Mouse (Mus musculus) lung, embryonic 16.5 days (tissue): ENCODE data around the gene Ciart. TPM values are rescaled to one million over a fixed set of nuclear protein-coding genes. Genes with fewer than 3 reads are reported as not detected.

Experiments
- ATAC-seq: fragments of 200-750 bp; cut with Nextera tagmentation; 2 replicates; pipeline ENCODE4 v1.8.0; 2017; ENCODE audit warnings: low read depth, mild to moderate bottlenecking, moderate library complexity
- H3K27ac ChIP-seq: fragments of 300-500 bp; sonication (generic); 2 replicates; pipeline ENCODE4 v1.5.1; 2014; ENCODE audit warnings: mild to moderate bottlenecking, control low read depth, low read length
- H3K27me3 ChIP-seq: fragments of 300-500 bp; sonication (generic); 2 replicates; pipeline ENCODE4 v1.6.1; 2014; ENCODE audit warnings: low read depth, low read length, mixed read lengths; ENCODE audit not compliant: control insufficient read depth, insufficient read depth
- H3K36me3 ChIP-seq: fragments of 300-500 bp; sonication (generic); 2 replicates; pipeline ENCODE4 v1.6.1; 2014; ENCODE audit warnings: low read length; ENCODE audit not compliant: control insufficient read depth, insufficient read depth
- H3K4me1 ChIP-seq: fragments of 300-500 bp; sonication (generic); replicated peaks from 2 replicates; pipeline ENCODE4 v1.6.1; 2014; ENCODE audit warnings: low read length, mixed read lengths; ENCODE audit not compliant: control insufficient read depth, insufficient read depth
- H3K4me2 ChIP-seq: fragments of 300-500 bp; sonication (generic); 2 replicates; pipeline ENCODE4 v1.6.1; 2014; ENCODE audit warnings: low read depth, low read length, control low read depth
- H3K4me3 ChIP-seq: fragments of 300-500 bp; sonication (generic); 2 replicates; pipeline ENCODE4 v1.5.1; 2014; ENCODE audit warnings: mild to moderate bottlenecking, low read length, control low read depth
- H3K9ac ChIP-seq: fragments of 300-500 bp; sonication (generic); 2 replicates; pipeline ENCODE4 v1.6.1; 2014; ENCODE audit warnings: low read length, control low read depth
- H3K9me3 ChIP-seq: fragments of 300-500 bp; sonication (generic); 2 replicates; pipeline ENCODE4 v1.6.1; 2016; ENCODE audit warnings: low read length; ENCODE audit not compliant: control insufficient read depth
- WGBS: fragments of 180-500 bp; shearing (Covaris S2); extraction: QIAGEN DNeasy Blood & Tissue Kit; methylation state at CpG from one replicate; pipeline ENCODE4 v1.1.7; 2014; 5-methylcytosine and 5-hydroxymethylcytosine counted together
- polyA plus RNA-seq: library from polyadenylated mRNA; unstranded; fragments of >200 nt; fragmentation: Nextera tagmentation; extraction: Ambion mirVana; gene quantifications from 2 replicates; pipeline ENCODE4 v1.2.1, GENCODE M21; 2015

Ciart gene
- polyA plus RNA-seq, 1 experiment from 2014 or later, result 5.1 TPM

DNA sequence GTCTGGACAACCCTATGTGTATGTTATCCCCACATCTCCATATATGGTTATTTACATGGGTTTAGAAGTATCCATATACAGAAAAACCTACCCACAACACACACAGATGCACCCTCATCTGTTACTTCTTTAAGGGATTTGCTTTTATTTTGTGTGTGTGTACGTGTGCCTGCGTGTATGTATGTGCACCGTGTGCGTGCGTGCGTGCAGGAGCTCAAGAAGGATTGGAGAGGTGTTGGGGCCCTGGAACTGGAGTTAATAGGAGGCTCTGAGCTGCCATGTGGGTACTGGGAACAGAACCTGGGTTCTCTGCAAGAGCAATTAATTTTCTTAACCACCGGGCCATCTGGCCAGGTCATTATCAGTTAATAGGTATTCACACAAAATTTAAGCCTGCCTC lies 10.0 kb downstream of the Ciart start:
- Histone ChIP-seq H3K4me2 (peak overlapping the region; percentile 74), H3K27me3 (no peaks in the 10 kb centered on the region), H3K9me3 (no peaks in the 10 kb centered on the region), H3K9ac (peak overlapping the region; percentile 78), H3K36me3 (peaks cover 12% of the 10 kb centered on the region), H3K27ac (no peak overlapping the region), H3K4me1 (peaks cover 10% of the 10 kb centered on the region), H3K4me3 (peak overlapping the region; percentile 80)
- WGBS, result 63% methylated on average over 7 of the region's 7 CpGs
- no peak for ATAC-seq

DNA sequence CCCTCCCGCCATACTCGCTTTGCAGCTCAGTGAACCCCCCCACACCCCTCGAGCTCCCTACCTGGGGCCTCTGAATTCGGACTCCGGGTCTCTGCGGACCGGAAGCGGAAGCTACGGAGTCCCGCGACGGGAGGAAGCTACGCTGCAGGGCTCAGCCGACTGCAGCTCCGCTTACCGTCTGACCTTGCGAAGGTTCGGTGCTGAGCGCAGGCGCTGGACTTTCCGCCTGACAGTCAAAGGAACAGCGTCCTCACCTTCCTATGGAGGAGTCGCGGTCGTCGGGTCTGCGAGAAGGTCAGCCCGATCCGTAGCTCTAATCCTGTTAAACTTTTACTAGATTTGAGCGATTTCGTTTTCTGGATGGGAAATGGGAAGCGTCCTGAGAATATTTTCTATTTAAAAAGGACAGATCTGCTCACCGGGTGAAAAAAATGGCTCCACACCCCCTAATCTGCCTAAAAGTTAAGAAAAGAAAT lies 10.6 kb downstream of the Ciart start, which contains the start of gene Mrps21:
TSS of gene Mrps21 (minus strand) at position 128 of the 476 bp plus-strand sequence.
- Histone ChIP-seq H3K4me3 (peak within 1 kb of the TSS; percentile 80), H3K36me3 (peaks cover 14% of the 10 kb centered on the region), H3K9me3 (no peaks in the 10 kb centered on the region), H3K4me1 (peaks cover 10% of the 10 kb centered on the region), H3K4me2 (peak within 1 kb of the TSS; percentile 74), H3K9ac (peak within 1 kb of the TSS; percentile 78), H3K27me3 (no peaks in the 10 kb centered on the region), H3K27ac (peak within 1 kb of the TSS; percentile 81)
- under 1% methylated on average over 33 of the region's 33 CpGs for WGBS
- peak; percentile 98 for ATAC-seq

DNA sequence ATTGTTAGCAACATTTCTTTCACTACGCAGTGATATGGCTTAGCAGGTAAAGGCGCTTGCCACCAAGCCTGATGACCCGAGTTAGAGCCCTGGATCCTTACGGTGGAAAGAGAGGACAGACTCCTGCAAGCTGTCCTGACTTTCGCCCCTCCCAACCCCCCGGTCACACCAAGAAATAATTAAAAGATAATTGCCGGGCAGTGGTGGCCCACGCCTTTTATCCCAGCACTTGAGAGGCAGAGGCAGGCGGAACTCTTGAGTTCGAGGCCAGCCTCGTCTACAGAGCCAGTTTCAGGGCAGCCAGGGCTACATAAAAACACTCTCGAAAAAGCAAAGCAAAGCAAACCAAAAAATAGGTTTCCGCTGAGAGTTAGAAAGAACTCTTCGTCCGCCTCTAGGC lies 11.1 kb downstream of the Ciart start:
- peak overlapping the region; percentile 80 for H3K4me3 ChIP-seq
- WGBS, result 3% methylated on average over 15 of the region's 15 CpGs
- H3K36me3 ChIP-seq, result peaks cover 14% of the 10 kb centered on the region
- H3K4me2 ChIP-seq, result peak overlapping the region; percentile 74
- H3K9me3 ChIP-seq, result no peaks in the 10 kb centered on the region
- H3K9ac ChIP-seq, result peak overlapping the region; percentile 78
- H3K27me3 ChIP-seq, result no peaks in the 10 kb centered on the region
- H3K27ac ChIP-seq, result peak overlapping the region; percentile 81
- ATAC-seq, result peak; percentile 26; the same call in 1 of the 2 replicates
- peaks cover 10% of the 10 kb centered on the region for H3K4me1 ChIP-seq

DNA sequence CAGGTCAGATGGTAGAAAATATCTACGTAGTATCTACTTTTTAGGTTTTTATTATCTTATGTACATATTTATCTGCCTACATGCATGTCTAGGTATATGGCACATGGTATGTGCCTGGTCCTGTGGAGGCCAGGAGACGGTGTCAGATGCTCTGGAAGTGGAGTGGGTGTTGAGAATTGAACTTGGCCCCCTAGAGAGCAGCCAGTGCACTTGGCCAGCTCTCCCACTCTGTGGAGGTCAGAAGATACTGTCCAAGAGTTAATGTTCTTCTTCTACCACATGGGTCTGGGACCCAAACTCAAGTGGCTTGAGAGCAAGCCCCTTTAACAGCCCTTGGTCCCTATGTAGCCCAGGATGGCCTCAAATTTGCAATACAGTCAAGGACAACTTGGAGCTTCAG lies 14.6 kb downstream of the Ciart start:
- Histone ChIP-seq H3K4me3 (no peak overlapping the region), H3K4me1 (peaks cover 9% of the 10 kb centered on the region), H3K9ac (no peak overlapping the region), H3K4me2 (no peak overlapping the region), H3K9me3 (no peaks in the 10 kb centered on the region), H3K36me3 (peaks cover 28% of the 10 kb centered on the region), H3K27me3 (no peaks in the 10 kb centered on the region), H3K27ac (no peak overlapping the region)
- no peak for ATAC-seq
- WGBS, result 91% methylated on average over 2 of the region's 2 CpGs

DNA sequence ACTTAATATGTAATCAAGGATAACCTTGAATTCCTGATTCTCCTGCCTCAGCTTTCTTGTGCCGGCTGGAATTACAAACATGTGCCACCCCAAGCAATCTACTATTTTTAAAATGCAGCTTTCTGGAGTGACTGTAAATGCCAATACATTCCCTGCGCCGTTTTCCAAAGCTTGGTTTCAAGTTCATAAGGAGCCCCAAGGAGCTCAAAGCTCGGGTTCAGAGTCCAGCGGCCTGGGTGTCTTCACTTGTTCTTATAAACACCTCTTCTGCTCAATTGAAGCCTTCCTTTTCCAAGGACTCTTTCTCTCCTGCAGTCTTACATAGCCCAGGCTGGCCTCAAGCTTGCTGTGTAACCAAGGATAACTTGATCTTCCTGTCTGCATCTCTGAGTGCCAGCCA lies 16.0 kb downstream of the Ciart start:
- H3K27ac ChIP-seq, result no peak overlapping the region
- no peak overlapping the region for H3K4me2 ChIP-seq
- no peaks in the 10 kb centered on the region for H3K9me3 ChIP-seq
- WGBS, result 85% methylated on average over 5 of the region's 5 CpGs
- H3K36me3 ChIP-seq, result peaks cover 28% of the 10 kb centered on the region
- peaks cover 4% of the 10 kb centered on the region for H3K4me1 ChIP-seq
- H3K27me3 ChIP-seq, result no peaks in the 10 kb centered on the region
- H3K9ac ChIP-seq, result no peak overlapping the region
- no peak for ATAC-seq
- H3K4me3 ChIP-seq, result no peak overlapping the region

DNA sequence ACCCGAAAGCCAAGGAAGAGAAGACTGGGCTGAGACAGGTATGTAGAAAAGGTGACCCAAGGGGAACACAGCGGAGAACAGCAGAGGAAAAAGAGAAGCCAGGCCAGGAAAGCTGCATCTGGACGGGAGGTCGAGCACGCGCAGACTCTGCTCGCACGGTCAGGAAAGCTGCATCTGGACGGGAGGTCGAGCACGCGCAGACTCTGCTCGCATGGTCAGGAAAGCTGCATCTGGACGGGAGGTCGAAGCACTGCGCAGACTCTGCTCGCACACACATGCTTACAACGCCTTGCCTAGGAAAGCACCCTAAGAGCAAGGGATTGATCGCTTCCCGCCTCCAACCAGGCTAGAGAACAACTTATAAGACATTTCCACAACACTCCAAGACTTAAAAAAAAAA lies 16.5 kb downstream of the Ciart start:
- peaks cover 3% of the 10 kb centered on the region for H3K4me1 ChIP-seq
- no peak overlapping the region for H3K9ac ChIP-seq
- H3K27ac ChIP-seq, result no peak overlapping the region
- no peak overlapping the region for H3K4me2 ChIP-seq
- WGBS, result 87% methylated on average over 20 of the region's 20 CpGs
- ATAC-seq, result no peak
- no peaks in the 10 kb centered on the region for H3K27me3 ChIP-seq
- H3K9me3 ChIP-seq, result no peaks in the 10 kb centered on the region
- H3K4me3 ChIP-seq, result no peak overlapping the region
- H3K36me3 ChIP-seq, result peaks cover 28% of the 10 kb centered on the region

DNA sequence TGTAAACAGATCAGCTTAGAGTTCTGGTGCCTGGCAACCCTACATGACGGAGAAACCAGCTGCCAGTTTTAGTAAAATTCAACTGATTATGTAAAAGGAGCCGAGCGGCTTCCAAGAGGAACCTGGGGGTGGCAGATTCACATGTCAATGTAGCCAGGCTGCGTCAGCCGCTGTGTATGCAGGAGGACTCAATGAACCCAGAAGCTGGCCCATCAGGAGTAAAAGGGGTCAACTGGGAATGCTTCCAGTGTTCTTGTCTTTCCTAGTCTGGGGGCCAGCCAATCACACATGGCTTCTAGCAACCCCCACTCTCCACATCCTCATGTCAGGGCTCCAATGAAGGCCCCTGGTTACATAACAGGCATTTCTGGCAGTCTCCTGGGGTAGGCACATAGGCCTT lies 17.0 kb downstream of the Ciart start:
- no peak overlapping the region for H3K4me3 ChIP-seq
- H3K4me2 ChIP-seq, result no peak overlapping the region
- 82% methylated on average over 5 of the region's 5 CpGs for WGBS
- H3K9ac ChIP-seq, result no peak overlapping the region
- no peaks in the 10 kb centered on the region for H3K27me3 ChIP-seq
- no peak overlapping the region for H3K27ac ChIP-seq
- H3K36me3 ChIP-seq, result peaks cover 28% of the 10 kb centered on the region
- no peaks in the 10 kb centered on the region for H3K9me3 ChIP-seq
- no peak for ATAC-seq
- no peaks in the 10 kb centered on the region for H3K4me1 ChIP-seq

DNA sequence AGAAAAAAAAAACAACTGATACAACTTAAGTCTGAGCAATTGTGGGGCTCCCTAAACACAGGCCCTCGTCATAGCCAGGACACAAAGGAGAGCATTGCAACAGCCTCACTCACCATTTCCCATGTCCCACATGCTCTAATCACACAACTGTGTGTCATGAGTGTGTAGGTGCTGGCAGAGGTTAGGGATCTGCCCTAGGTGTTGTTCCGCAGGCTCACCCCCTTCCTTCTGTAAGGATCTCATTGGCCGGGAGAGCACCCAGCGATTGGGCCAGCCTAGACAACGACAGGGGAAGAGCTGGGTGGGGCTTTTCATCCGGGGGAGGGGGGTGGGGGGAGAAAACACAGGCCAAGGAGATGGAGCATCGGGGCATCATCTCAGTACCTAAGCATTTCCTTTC lies 18.5 kb downstream of the Ciart start:
- 62% methylated on average over 7 of the region's 7 CpGs for WGBS
- H3K4me3 ChIP-seq, result no peak overlapping the region
- no peak for ATAC-seq
- no peaks in the 10 kb centered on the region for H3K27me3 ChIP-seq
- no peak overlapping the region for H3K27ac ChIP-seq
- no peak overlapping the region for H3K9ac ChIP-seq
- no peaks in the 10 kb centered on the region for H3K4me1 ChIP-seq
- H3K9me3 ChIP-seq, result no peaks in the 10 kb centered on the region
- no peak overlapping the region for H3K4me2 ChIP-seq
- H3K36me3 ChIP-seq, result peaks cover 24% of the 10 kb centered on the region

DNA sequence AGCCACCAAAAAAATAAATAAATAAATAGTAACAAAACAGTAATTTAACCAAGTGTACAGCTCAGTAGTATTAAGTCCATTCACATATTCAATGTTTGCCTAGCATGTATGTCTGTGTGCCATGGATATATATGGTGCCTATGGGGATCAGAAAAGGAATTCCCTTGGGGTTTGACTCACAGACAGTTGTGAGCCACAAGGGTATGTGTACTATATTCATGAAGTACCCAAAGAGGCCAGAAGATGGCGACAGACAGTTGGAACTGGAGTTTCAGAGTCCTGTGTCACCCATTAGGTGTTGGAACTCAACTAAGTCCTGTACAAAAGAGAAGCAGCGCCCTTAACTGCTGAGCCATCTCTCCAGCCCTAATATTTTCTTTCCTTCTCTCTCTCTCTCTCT lies 20.3 kb downstream of the Ciart start:
- H3K4me1 ChIP-seq, result no peaks in the 10 kb centered on the region
- no peak overlapping the region for H3K9ac ChIP-seq
- H3K9me3 ChIP-seq, result no peaks in the 10 kb centered on the region
- H3K27me3 ChIP-seq, result no peaks in the 10 kb centered on the region
- ATAC-seq, result peak; percentile 73
- no peak overlapping the region for H3K4me2 ChIP-seq
- no peak overlapping the region for H3K27ac ChIP-seq
- H3K36me3 ChIP-seq, result peaks cover 14% of the 10 kb centered on the region
- WGBS, result 41% methylated on average over 2 of the region's 2 CpGs
- H3K4me3 ChIP-seq, result no peak overlapping the region

DNA sequence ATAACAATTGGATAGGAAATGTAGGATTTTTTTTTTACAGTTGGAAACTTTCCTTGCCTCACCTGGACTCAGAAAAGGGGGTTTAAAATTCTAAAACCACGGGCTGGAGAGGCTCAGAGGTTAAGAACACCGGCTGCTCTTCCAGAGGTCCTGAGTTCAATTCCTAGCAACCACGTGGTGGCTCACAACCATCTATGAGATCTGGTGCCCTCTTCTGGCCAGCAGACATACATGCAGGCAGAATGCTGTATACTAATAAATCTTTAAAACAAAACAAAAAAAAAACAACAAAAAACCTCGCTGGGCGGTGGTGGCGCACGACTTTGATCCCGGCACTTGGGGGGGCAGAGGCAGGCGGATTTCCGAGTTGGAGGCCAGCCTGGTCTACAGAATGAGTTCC lies 20.8 kb downstream of the Ciart start:
- ATAC-seq, result no peak
- H3K4me2 ChIP-seq, result no peak overlapping the region

More for the DNA sequence above, 20.8 kb downstream of the Ciart start:
- Histone ChIP-seq H3K4me1 (peaks cover under 1% of the 10 kb centered on the region; the same call in 1 of the 2 replicates), H3K27ac (no peak overlapping the region), H3K9ac (no peak overlapping the region), H3K36me3 (peaks cover 14% of the 10 kb centered on the region), H3K4me3 (no peak overlapping the region), H3K27me3 (no peaks in the 10 kb centered on the region), H3K9me3 (no peaks in the 10 kb centered on the region)
- 71% methylated on average over 10 of the region's 10 CpGs for WGBS
